Mouse (Mus musculus): ENCODE measurements around the gene Lmo2.
"Not testable (repeated sequence)": the region's sequence is repeated elsewhere in the genome, so short reads cannot be mapped to it uniquely, and the experiment has no call there.

The Lmo2 gene

GRCm38 (mm10) chr2:103975904-103976303 is 18.1 kb downstream of the Lmo2 start:
- in situ Hi-C loops (cut with MboI, MseI): no loop called here

- in situ Hi-C loops (cut with MboI, MseI): no loop called here
Measured at GRCm38 (mm10) chr2:103977216-103977615, 19.4 kb downstream of the Lmo2 start.

GRCm38 (mm10) chr2:103977716-103978115 is 19.9 kb downstream of the Lmo2 start:
- in situ Hi-C loops (cut with MboI, MseI): no loop called here

- in situ Hi-C loops (cut with MboI, MseI): loop anchor here (5.0 kb wide), 1 partner anchor 105 kb away; no protein-coding TSS in a partner anchor
Measured at GRCm38 (mm10) chr2:103982250-103982649, 24.5 kb downstream of the Lmo2 start.

- in situ Hi-C loops (cut with MboI, MseI): loop anchor here (5.0 kb wide), 1 partner anchor 106 kb away; no protein-coding TSS in a partner anchor
Measured at GRCm38 (mm10) chr2:103983146-103983545, 25.4 kb downstream of the Lmo2 start.

- in situ Hi-C loops (cut with MboI, MseI): not testable (repeated sequence)
Measured at GRCm38 (mm10) chr2:103987595-103987994, 29.8 kb downstream of the Lmo2 start.

- in situ Hi-C loops (cut with MboI, MseI): no loop called here
Measured at GRCm38 (mm10) chr2:103989724-103990123, 31.9 kb downstream of the Lmo2 start.

GRCm38 (mm10) chr2:103991303-103991702 is 33.5 kb downstream of the Lmo2 start:
- in situ Hi-C loops (cut with MboI, MseI): no loop called here

GRCm38 (mm10) chr2:103992162-103992561 is 34.4 kb downstream of the Lmo2 start:
- in situ Hi-C loops (cut with MboI, MseI): no loop called here

- in situ Hi-C loops (cut with MboI, MseI): no loop called here
Measured at GRCm38 (mm10) chr2:103992618-103993332, 35.0 kb downstream of the Lmo2 start.

- in situ Hi-C loops (cut with MboI, MseI): no loop called here
Measured at GRCm38 (mm10) chr2:104001076-104001475, 43.3 kb downstream of the Lmo2 start.

- in situ Hi-C loops (cut with MboI, MseI): no loop called here
Measured at GRCm38 (mm10) chr2:104001861-104002260, 44.1 kb downstream of the Lmo2 start.

- in situ Hi-C loops (cut with MboI, MseI): no loop called here
Measured at GRCm38 (mm10) chr2:104002711-104003413, 45.1 kb downstream of the Lmo2 start.

- in situ Hi-C loops (cut with MboI, MseI): no loop called here
Measured at GRCm38 (mm10) chr2:104007793-104008519, 50.2 kb downstream of the Lmo2 start.

GRCm38 (mm10) chr2:104008853-104009252 is 51.1 kb downstream of the Lmo2 start:
- in situ Hi-C loops (cut with MboI, MseI): not testable (repeated sequence)

- in situ Hi-C loops (cut with MboI, MseI): no loop called here
Measured at GRCm38 (mm10) chr2:104023096-104023495, 65.3 kb downstream of the Lmo2 start.

GRCm38 (mm10) chr2:104024656-104025055 is 66.9 kb downstream of the Lmo2 start:
- in situ Hi-C loops (cut with MboI, MseI): no loop called here

GRCm38 (mm10) chr2:104027458-104028138 is 69.8 kb downstream of the Lmo2 start, which contains the start of gene Fbxo3:
Gene Fbxo3, plus strand, starts transcription at chr2:104027721.
- in situ Hi-C loops (cut with MboI, MseI): no loop called here

- in situ Hi-C loops (cut with MboI, MseI): no loop called here
Measured at GRCm38 (mm10) chr2:104028139-104028723, 70.4 kb downstream of the Lmo2 start, which contains the start of gene 4931422A03Rik. Gene 4931422A03Rik, minus strand, starts transcription at chr2:104028361.

GRCm38 (mm10) chr2:104029074-104029473 is 71.3 kb downstream of the Lmo2 start:
- in situ Hi-C loops (cut with MboI, MseI): no loop called here

- in situ Hi-C loops (cut with MboI, MseI): loop anchor here (5.0 kb wide), 1 partner anchor 97 kb away; no protein-coding TSS in a partner anchor
Measured at GRCm38 (mm10) chr2:104030381-104030780, 72.6 kb downstream of the Lmo2 start.

Measured in T-helper 2 cell (primary cell).